Mouse (Mus musculus): ENCODE results near the gene Chst11.

GRCm38 (mm10) chr10:82966672-82967071 is 18.6 kb upstream of the Chst11 start:
- TF ChIP-seq CTCF (IDR thresholded peaks at IDR 0.05 in 2 of 3, conservative IDR thresholded peaks at IDR 0.05 in 1 of 3; ENCODE audit: control insufficient read depth in 1 of 3, insufficient read depth in 1 of 3, low read depth in 2 of 3, low read length in 3 of 3, poor library complexity in 1 of 3, severe bottlenecking in 1 of 3) (no peak), POLR2A (IDR thresholded peaks at IDR 0.05; ENCODE audit: control insufficient read depth in 1 of 2, insufficient read depth in 1 of 2, low read depth in 1 of 2, low read length in 2 of 2, poor library complexity in 1 of 2) (no peak), ZC3H11A (IDR thresholded peaks at IDR 0.05; ENCODE audit: low read depth, low read length) (no peak), BHLHE40 (IDR thresholded peaks at IDR 0.05; ENCODE audit: borderline replicate concordance, low read depth, low read length) (no peak), MAX (IDR thresholded peaks at IDR 0.05; ENCODE audit: low read length) (no peak), ELF1 (IDR thresholded peaks at IDR 0.05; ENCODE audit: low read depth, low read length) (no peak), ZNF384 (IDR thresholded peaks at IDR 0.05; ENCODE audit: low read depth, low read length) (no peak), EP300 (IDR thresholded peaks at IDR 0.05; ENCODE audit: low read depth in 1 of 2, low read length in 2 of 2) (no peak), USF1 (IDR thresholded peaks at IDR 0.05; ENCODE audit: low read depth, low read length) (no peak), UBTF (IDR thresholded peaks at IDR 0.05; ENCODE audit: borderline replicate concordance, insufficient read depth, low read depth, low read length) (no peak)
